Mouse (Mus musculus): ENCODE results near the gene Dlx1. TPM values are rescaled to one million over a fixed set of nuclear protein-coding genes. Genes with fewer than 3 reads are reported as not detected.

Gene Dlx1
- polyA plus RNA-seq, 1 experiment from 2014 or later, result 6.3 TPM

DNA sequence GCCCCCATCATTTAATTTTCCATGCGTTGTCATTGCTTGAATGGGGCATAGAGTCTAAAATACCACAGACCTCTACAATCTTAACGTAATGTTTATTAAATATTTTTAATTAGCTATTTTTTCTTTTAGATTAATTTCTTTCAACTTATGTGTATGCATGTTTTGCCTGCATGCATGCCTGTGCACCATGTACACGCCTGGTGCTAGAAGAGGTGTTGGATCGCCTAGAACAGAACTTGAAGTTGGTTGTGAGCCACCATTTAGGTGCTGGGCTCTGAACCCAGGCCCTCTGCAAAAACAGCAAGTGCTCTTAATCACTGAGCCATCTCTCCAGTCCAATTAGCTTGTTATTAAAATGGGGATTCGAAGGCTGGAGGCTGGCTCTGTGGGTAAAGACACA lies 53.6 kb downstream of the Dlx1 start:
- Histone ChIP-seq H3K9ac (ENCODE audit: low read length) (peak overlapping the region; percentile 68), H3K36me3 (ENCODE audit: control insufficient read depth, insufficient read depth, low read length) (no peaks in the 10 kb centered on the region), H3K4me1 (ENCODE audit: control insufficient read depth, insufficient read depth, low read length) (no peaks in the 10 kb centered on the region), H3K4me2 (ENCODE audit: low read depth, severe bottlenecking) (peak overlapping the region; percentile 81), H3K9me3 (ENCODE audit: control insufficient read depth, low read length) (no peaks in the 10 kb centered on the region), H3K27me3 (ENCODE audit: control insufficient read depth, insufficient read depth, low read length) (no peaks in the 10 kb centered on the region), H3K27ac (replicated peaks; ENCODE audit: low read depth, low read length) (no peak overlapping the region), H3K4me3 (ENCODE audit: low read depth, low read length) (peak overlapping the region; percentile 46)
- ATAC-seq (ENCODE audit: insufficient number of reproducible peaks, low FRiP score, low TSS enrichment, low read depth) (no peak), DNase-seq (ENCODE audit: low spot score) (no peak)
- 56% methylated on average over 5 of the region's 5 CpGs for WGBS

Other genes with a start within 250 kb of the Dlx1 start
- gene Slc25a12, start 160.4 kb upstream of the Dlx1 start, polyA plus RNA-seq (2014; fragmentation: Nextera tagmentation; extraction: Ambion mirVana), result 28.0 and 32.2 TPM in 2 replicates
- 168 and 180 TPM in 2 replicates for gene Hat1, start 139.2 kb upstream of the Dlx1 start, polyA plus RNA-seq (2014; fragmentation: Nextera tagmentation; extraction: Ambion mirVana)
- gene Metap1d, start 74.8 kb upstream of the Dlx1 start, polyA plus RNA-seq (2014; fragmentation: Nextera tagmentation; extraction: Ambion mirVana), result 32.6 and 34.3 TPM in 2 replicates
- gene Dlx2, start 18.6 kb downstream of the Dlx1 start, polyA plus RNA-seq (2014; fragmentation: Nextera tagmentation; extraction: Ambion mirVana), result 5.6 and 7.3 TPM in 2 replicates
- 28.0 and 31.2 TPM in 2 replicates for gene Itga6, start 217.5 kb downstream of the Dlx1 start, polyA plus RNA-seq (2014; fragmentation: Nextera tagmentation; extraction: Ambion mirVana)